Mouse (Mus musculus): ENCODE measurements around the gene Lamtor1. TPM values are rescaled to one million over a fixed set of nuclear protein-coding genes. Genes with fewer than 3 reads are reported as not detected.

The Lamtor1 gene
- total RNA-seq, 1 experiment, result 106 TPM

DNA sequence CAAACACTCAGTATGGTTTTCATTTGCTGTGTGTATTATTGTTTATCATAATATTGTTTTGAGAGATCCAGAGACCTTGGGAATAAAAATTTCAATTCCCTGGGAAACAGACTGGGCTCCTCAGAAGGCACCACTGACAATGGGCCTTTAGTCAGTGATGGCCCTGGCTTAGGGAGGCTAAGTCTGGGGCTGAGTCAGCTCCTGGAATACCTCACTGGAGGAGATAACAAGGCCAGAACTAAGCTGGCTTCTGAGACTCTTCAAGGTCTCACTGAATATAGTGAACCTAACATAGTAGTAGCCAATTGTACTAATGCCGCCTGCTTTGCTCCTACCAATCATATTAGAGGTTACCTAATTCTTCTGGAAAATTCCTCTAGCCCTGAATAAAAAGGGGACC, 29.7 kb upstream of the Lamtor1 start:
- no peak overlapping the region for H3K9ac ChIP-seq (ENCODE audit: insufficient read depth, low read depth, low read length, poor library complexity, severe bottlenecking)
- H3K27ac ChIP-seq (ENCODE audit: insufficient read depth, low read depth, low read length, poor library complexity, severe bottlenecking), result no peak overlapping the region
- TF ChIP-seq MAFK (IDR thresholded peaks at IDR 0.05; ENCODE audit: insufficient read depth, low read depth, low read length), result no peak
- TF ChIP-seq ZNF384 (IDR thresholded peaks at IDR 0.05; ENCODE audit: low read depth, low read length), result no peak
- TF ChIP-seq HCFC1 (IDR thresholded peaks at IDR 0.05; ENCODE audit: borderline replicate concordance, insufficient read depth, low read length), result no peak
- no peak for TF ChIP-seq ZC3H11A (IDR thresholded peaks at IDR 0.05; ENCODE audit: borderline replicate concordance, low read depth, low read length)
- H3K4me1 ChIP-seq (ENCODE audit: control insufficient read depth in 2 of 2, insufficient read depth in 2 of 2, low read length in 2 of 2, poor library complexity in 1 of 2), result peaks cover 0 to 4% of the 10 kb centered on the region in 2 experiments; a peak in 1 of 4 replicates
- in situ Hi-C loops (cut with MboI; ENCODE audit: low sequenced_read_pairs in 2 of 2, unreplicated experiment in 2 of 2), result no loop called here
- H3K36me3 ChIP-seq (ENCODE audit: control insufficient read depth, insufficient read depth, low read length, poor library complexity, severe bottlenecking), result no peaks in the 10 kb centered on the region
- H3K4me3 ChIP-seq (ENCODE audit: insufficient read depth in 1 of 2, low read depth in 1 of 2, low read length in 2 of 2, poor library complexity in 1 of 2, severe bottlenecking in 1 of 2), result no peak overlapping the region
- no peak for DNase-seq (ENCODE audit: low read depth, low spot score)
- no peaks in the 10 kb centered on the region for H3K9me3 ChIP-seq (ENCODE audit: control insufficient read depth, insufficient read depth, low read depth, low read length)

- no peak overlapping the region for H3K4me3 ChIP-seq (ENCODE audit: insufficient read depth in 1 of 2, low read depth in 1 of 2, low read length in 2 of 2, poor library complexity in 1 of 2, severe bottlenecking in 1 of 2)
- DNase-seq (ENCODE audit: low read depth, low spot score), result no peak
- peaks cover 0 to 3% of the 10 kb centered on the region in 2 experiments; a peak in 1 of 4 replicates for H3K4me1 ChIP-seq (ENCODE audit: control insufficient read depth in 2 of 2, insufficient read depth in 2 of 2, low read length in 2 of 2, poor library complexity in 1 of 2)
- H3K9ac ChIP-seq (ENCODE audit: insufficient read depth, low read depth, low read length, poor library complexity, severe bottlenecking), result no peak overlapping the region
- H3K27ac ChIP-seq (ENCODE audit: insufficient read depth, low read depth, low read length, poor library complexity, severe bottlenecking), result no peak overlapping the region
- TF ChIP-seq CHD2 (IDR thresholded peaks at IDR 0.05; ENCODE audit: low read depth, low read length) (no peak), ZNF384 (IDR thresholded peaks at IDR 0.05; ENCODE audit: low read depth, low read length) (no peak), HCFC1 (IDR thresholded peaks at IDR 0.05; ENCODE audit: borderline replicate concordance, insufficient read depth, low read length) (no peak), ZC3H11A (IDR thresholded peaks at IDR 0.05; ENCODE audit: borderline replicate concordance, low read depth, low read length) (no peak), MAFK (IDR thresholded peaks at IDR 0.05; ENCODE audit: insufficient read depth, low read depth, low read length) (no peak)
- no peaks in the 10 kb centered on the region for H3K36me3 ChIP-seq (ENCODE audit: control insufficient read depth, insufficient read depth, low read length, poor library complexity, severe bottlenecking)
- no peaks in the 10 kb centered on the region for H3K9me3 ChIP-seq (ENCODE audit: control insufficient read depth, insufficient read depth, low read depth, low read length)
- in situ Hi-C loops (cut with MboI; ENCODE audit: low sequenced_read_pairs in 2 of 2, unreplicated experiment in 2 of 2), result no loop called here
Measured at GRCm38 (mm10) chr7:101880855-101881254, 24.8 kb upstream of the Lamtor1 start.

DNA sequence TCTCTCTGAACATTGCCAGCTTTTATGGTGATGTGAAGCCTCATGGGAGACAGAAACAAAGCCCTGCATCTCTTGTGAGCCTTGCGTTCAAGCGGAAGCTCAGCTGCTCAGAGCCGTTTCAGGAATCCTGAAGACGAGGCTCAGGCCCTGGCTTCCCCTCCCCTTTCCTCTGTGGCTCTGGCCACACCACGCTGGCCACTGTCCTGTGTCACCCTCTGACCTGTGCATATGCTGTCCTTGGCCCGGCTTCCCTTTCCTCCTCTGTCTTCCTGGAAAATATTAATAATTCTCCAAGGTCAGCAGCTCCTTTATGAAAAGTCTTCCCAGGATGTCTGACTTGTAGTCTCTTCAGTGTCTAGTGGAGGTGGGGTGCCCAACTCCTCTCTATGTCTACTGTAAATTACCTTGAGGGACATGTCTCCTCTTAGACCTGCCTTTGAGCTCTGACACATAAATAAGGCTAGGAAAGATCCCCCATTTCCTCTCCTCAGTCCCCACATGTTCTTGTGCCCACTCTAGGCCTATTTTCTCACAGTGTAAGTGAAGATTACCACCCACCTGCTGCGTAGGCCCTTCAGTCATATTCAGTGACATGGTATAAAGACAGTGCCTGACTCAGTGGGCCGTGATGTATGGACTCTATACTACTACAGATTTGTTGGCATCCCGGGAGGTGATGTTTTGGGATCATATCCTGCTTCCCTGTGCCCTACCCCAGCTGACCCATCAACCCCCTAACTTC, 23.1 kb upstream of the Lamtor1 start:
- in situ Hi-C loops (cut with MboI; ENCODE audit: low sequenced_read_pairs in 2 of 2, unreplicated experiment in 2 of 2), result no loop called here
- TF ChIP-seq ZC3H11A (IDR thresholded peaks at IDR 0.05; ENCODE audit: borderline replicate concordance, low read depth, low read length), result no peak
- TF ChIP-seq ZNF384 (IDR thresholded peaks at IDR 0.05; ENCODE audit: low read depth, low read length), result no peak
- no peak for TF ChIP-seq HCFC1 (IDR thresholded peaks at IDR 0.05; ENCODE audit: borderline replicate concordance, insufficient read depth, low read length)
- TF ChIP-seq CHD2 (IDR thresholded peaks at IDR 0.05; ENCODE audit: low read depth, low read length), result no peak
- TF ChIP-seq MAFK (IDR thresholded peaks at IDR 0.05; ENCODE audit: insufficient read depth, low read depth, low read length), result no peak
- Histone ChIP-seq H3K4me3 (ENCODE audit: insufficient read depth in 1 of 2, low read depth in 1 of 2, low read length in 2 of 2, poor library complexity in 1 of 2, severe bottlenecking in 1 of 2) (no peak overlapping the region), H3K27ac (ENCODE audit: insufficient read depth, low read depth, low read length, poor library complexity, severe bottlenecking) (no peak overlapping the region), H3K9ac (ENCODE audit: insufficient read depth, low read depth, low read length, poor library complexity, severe bottlenecking) (no peak overlapping the region), H3K4me1 (ENCODE audit: control insufficient read depth in 2 of 2, insufficient read depth in 2 of 2, low read length in 2 of 2, poor library complexity in 1 of 2) (peaks cover 0 to 5% of the 10 kb centered on the region in 2 experiments; a peak in 1 of 4 replicates), H3K9me3 (ENCODE audit: control insufficient read depth, insufficient read depth, low read depth, low read length) (no peaks in the 10 kb centered on the region), H3K36me3 (ENCODE audit: control insufficient read depth, insufficient read depth, low read length, poor library complexity, severe bottlenecking) (no peaks in the 10 kb centered on the region)
- DNase-seq (ENCODE audit: low read depth, low spot score), result no peak

- DNase-seq (ENCODE audit: low read depth, low spot score), result no peak
- H3K9me3 ChIP-seq (ENCODE audit: control insufficient read depth, insufficient read depth, low read depth, low read length), result no peaks in the 10 kb centered on the region
- H3K27ac ChIP-seq (ENCODE audit: insufficient read depth, low read depth, low read length, poor library complexity, severe bottlenecking), result no peak overlapping the region
- in situ Hi-C loops (cut with MboI; ENCODE audit: low sequenced_read_pairs in 2 of 2, unreplicated experiment in 2 of 2), result no loop called here
- TF ChIP-seq ZC3H11A (IDR thresholded peaks at IDR 0.05; ENCODE audit: borderline replicate concordance, low read depth, low read length), result no peak
- no peak for TF ChIP-seq MAFK (IDR thresholded peaks at IDR 0.05; ENCODE audit: insufficient read depth, low read depth, low read length)
- TF ChIP-seq CHD2 (IDR thresholded peaks at IDR 0.05; ENCODE audit: low read depth, low read length), result no peak
- TF ChIP-seq HCFC1 (IDR thresholded peaks at IDR 0.05; ENCODE audit: borderline replicate concordance, insufficient read depth, low read length), result no peak
- TF ChIP-seq ZNF384 (IDR thresholded peaks at IDR 0.05; ENCODE audit: low read depth, low read length), result no peak
- H3K36me3 ChIP-seq (ENCODE audit: control insufficient read depth, insufficient read depth, low read length, poor library complexity, severe bottlenecking), result no peaks in the 10 kb centered on the region
- H3K9ac ChIP-seq (ENCODE audit: insufficient read depth, low read depth, low read length, poor library complexity, severe bottlenecking), result no peak overlapping the region
- H3K4me1 ChIP-seq (ENCODE audit: control insufficient read depth in 2 of 2, insufficient read depth in 2 of 2, low read length in 2 of 2, poor library complexity in 1 of 2), result peaks cover 0 to 5% of the 10 kb centered on the region in 2 experiments; a peak in 1 of 4 replicates
- no peak overlapping the region for H3K4me3 ChIP-seq (ENCODE audit: insufficient read depth in 1 of 2, low read depth in 1 of 2, low read length in 2 of 2, poor library complexity in 1 of 2, severe bottlenecking in 1 of 2)
Measured at GRCm38 (mm10) chr7:101884160-101884559, 21.5 kb upstream of the Lamtor1 start.
